Mouse (Mus musculus) midbrain, embryonic 12.5 days (tissue): ENCODE data around the gene Ifnar1. TPM values are rescaled to one million over a fixed set of nuclear protein-coding genes. Genes with fewer than 3 reads are reported as not detected.

Experiments used
- ATAC-seq: fragments of 200-750 bp; cut with Nextera tagmentation; 2 replicates; pipeline ENCODE4 v1.8.0; 2017; ENCODE audit warnings: low read depth, moderate TSS enrichment, moderate library complexity; ENCODE audit not compliant: low FRiP score
- H3K27ac ChIP-seq: fragments of 300-500 bp; sonication (generic); replicated peaks from 2 replicates; pipeline ENCODE4 v1.5.1; 2016; ENCODE audit warnings: mild to moderate bottlenecking
- H3K27me3 ChIP-seq: fragments of 300-500 bp; sonication (generic); 2 replicates; pipeline ENCODE4 v1.6.1; 2016; ENCODE audit warnings: mild to moderate bottlenecking
- H3K36me3 ChIP-seq: fragments of 300-500 bp; sonication (generic); 2 replicates; pipeline ENCODE4 v1.6.1; 2016
- H3K4me1 ChIP-seq: fragments of 300-500 bp; sonication (generic); 2 replicates; pipeline ENCODE4 v1.6.1; 2016
- H3K4me2 ChIP-seq: fragments of 300-500 bp; sonication (generic); replicated peaks from 2 replicates; pipeline ENCODE4 v1.6.1; 2016; ENCODE audit warnings: mild to moderate bottlenecking, moderate library complexity
- H3K4me3 ChIP-seq: fragments of 300-500 bp; sonication (generic); 2 replicates; pipeline ENCODE4 v1.5.1; 2016; ENCODE audit warnings: mild to moderate bottlenecking
- H3K9ac ChIP-seq: fragments of 300-500 bp; sonication (generic); replicated peaks from 2 replicates; pipeline ENCODE4 v1.6.1; 2016; ENCODE audit warnings: mild to moderate bottlenecking, moderate library complexity
- H3K9me3 ChIP-seq: fragments of 300-500 bp; sonication (generic); 2 replicates; pipeline ENCODE4 v1.6.1; 2016; ENCODE audit warnings: mild to moderate bottlenecking
- WGBS: fragments of 180-500 bp; shearing (Covaris S2); methylation state at CpG from one replicate; pipeline ENCODE4 v1.1.7; 2016; 5-methylcytosine and 5-hydroxymethylcytosine counted together
- polyA plus RNA-seq: library from polyadenylated mRNA; unstranded; fragments of >200 nt; fragmentation: Nextera tagmentation; extraction: Ambion mirVana; gene quantifications from 2 replicates; pipeline ENCODE4 v1.2.1, GENCODE M21; 2016

The Ifnar1 gene
- polyA plus RNA-seq, 1 experiment from 2014 or later = 60.0 TPM

DNA sequence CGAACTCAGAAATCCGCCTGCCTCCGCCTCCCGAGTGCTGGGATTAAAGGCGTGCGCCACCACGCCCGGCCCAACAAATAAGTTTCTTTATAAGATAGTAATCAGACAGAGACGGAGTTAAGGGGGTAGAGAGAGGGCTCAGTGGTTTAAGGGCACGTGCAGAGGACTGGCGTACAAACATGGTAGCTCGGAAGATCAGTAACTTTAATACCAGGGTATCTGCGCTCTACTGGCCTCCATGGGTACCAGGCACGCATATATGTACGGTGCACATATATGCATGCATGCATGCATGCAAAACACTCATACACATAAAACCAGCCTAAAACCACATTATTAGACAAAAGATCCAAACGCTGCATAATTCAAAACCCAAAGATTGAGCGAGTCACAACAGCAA lies 651 bp upstream of the Ifnar1 start:
- Histone ChIP-seq H3K4me3 (peak overlapping the region; percentile 89), H3K27me3 (no peaks in the 10 kb centered on the region), H3K27ac (peak overlapping the region; percentile 98), H3K9me3 (no peaks in the 10 kb centered on the region), H3K36me3 (peaks cover 3% of the 10 kb centered on the region; the same call in 1 of the 2 replicates), H3K4me1 (peaks cover 16% of the 10 kb centered on the region), H3K4me2 (peak overlapping the region; percentile 78), H3K9ac (peak overlapping the region; percentile 93)
- ATAC-seq = peak; percentile 24; the same call in 1 of the 2 replicates
- 52% methylated on average over 17 of the region's 17 CpGs for WGBS

DNA sequence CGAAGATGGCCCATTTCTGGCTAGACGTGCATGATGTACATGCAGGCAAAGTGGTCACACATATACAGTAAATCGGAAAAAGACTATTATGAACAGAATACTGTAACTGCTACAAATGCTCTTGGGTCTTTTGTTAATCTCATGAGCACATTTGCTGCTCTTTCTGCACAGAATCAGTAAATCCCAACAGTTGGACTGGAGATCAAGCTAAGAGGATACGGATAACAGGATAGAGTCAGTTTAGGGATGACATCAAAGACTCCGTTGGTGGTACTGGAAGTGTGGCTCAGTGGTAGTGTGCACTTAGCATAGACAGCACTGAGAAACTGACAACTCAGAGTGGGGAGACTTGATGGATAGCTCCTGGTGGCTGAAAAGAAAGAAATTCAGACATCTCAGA lies 803 bp downstream of the Ifnar1 start:
- 36% methylated on average over 5 of the region's 5 CpGs for WGBS
- Histone ChIP-seq H3K4me1 (peaks cover 16% of the 10 kb centered on the region), H3K36me3 (peaks cover 17% of the 10 kb centered on the region), H3K4me3 (peak overlapping the region; percentile 89), H3K27ac (peak overlapping the region; percentile 98), H3K9me3 (no peaks in the 10 kb centered on the region), H3K9ac (peak overlapping the region; percentile 93), H3K27me3 (no peaks in the 10 kb centered on the region), H3K4me2 (peak overlapping the region; percentile 78)
- no peak for ATAC-seq

DNA sequence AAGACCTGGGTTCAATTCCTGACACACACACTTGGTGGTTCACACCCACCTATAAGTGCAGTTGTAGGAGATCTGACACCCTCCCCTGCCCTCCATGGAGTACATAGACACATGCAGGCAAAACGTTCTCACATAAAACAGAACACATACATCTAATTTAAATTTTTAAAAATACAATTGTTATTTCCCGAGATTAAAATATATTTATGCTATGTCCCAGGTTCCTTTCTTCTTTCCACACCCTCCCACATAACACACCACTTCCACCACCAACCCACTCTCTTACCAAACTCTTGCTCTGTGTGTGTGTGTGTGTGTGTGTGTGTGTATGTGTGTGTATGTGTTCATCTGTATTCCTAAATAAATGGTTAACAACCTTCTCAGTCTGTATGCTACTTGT lies 3.0 kb downstream of the Ifnar1 start:
- no peak overlapping the region for H3K9ac ChIP-seq
- no peaks in the 10 kb centered on the region for H3K27me3 ChIP-seq
- no peak overlapping the region for H3K4me3 ChIP-seq
- H3K4me2 ChIP-seq = no peak overlapping the region
- H3K27ac ChIP-seq = no peak overlapping the region
- no peaks in the 10 kb centered on the region for H3K9me3 ChIP-seq
- 90% methylated on average over 2 of the region's 2 CpGs for WGBS
- ATAC-seq = no peak
- peaks cover 16% of the 10 kb centered on the region for H3K4me1 ChIP-seq
- peaks cover 32% of the 10 kb centered on the region for H3K36me3 ChIP-seq

DNA sequence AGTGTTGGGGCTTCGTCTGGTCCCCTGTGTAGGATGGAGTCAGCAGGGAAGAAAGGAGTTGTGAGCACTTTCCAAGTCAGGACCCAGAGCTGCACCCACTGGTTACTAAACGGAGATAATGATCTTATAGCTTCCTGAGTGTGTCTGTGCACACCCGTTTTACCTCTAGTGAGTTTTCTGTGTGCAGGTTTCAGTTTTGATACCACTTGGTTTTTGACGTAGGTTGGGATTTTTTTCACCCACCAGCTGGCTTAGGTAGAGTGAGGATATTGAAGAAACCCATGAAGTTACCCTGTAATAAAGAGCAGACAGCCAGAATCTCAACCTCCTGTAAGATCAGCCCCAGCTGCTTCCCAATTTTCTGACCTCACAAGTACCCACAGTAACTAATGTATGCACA lies 5.9 kb downstream of the Ifnar1 start:
- Histone ChIP-seq H3K4me1 (peaks cover 12% of the 10 kb centered on the region), H3K36me3 (peaks cover 58% of the 10 kb centered on the region), H3K4me3 (no peak overlapping the region), H3K27ac (no peak overlapping the region), H3K4me2 (no peak overlapping the region), H3K9ac (no peak overlapping the region), H3K9me3 (no peaks in the 10 kb centered on the region), H3K27me3 (no peaks in the 10 kb centered on the region)
- 87% methylated on average over 4 of the region's 4 CpGs for WGBS
- ATAC-seq = no peak

DNA sequence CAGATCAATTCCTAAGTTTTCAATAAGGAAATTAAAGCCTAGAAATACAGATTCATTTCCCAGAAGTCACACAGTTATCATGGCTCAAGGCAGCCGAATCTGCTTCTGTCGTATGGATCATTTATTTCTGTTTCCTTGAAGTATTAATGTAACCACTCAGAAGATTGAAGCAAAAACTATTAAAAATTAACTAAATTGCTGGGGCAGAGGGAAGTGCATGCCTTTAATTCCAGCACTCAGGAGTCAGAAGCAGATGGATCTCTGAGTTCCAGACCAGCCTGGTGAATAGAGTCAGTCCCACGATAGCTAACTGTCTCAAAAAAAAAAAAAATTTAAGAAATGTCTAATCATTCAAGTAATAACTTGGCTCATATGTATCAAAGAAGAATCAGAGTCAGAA lies 6.4 kb downstream of the Ifnar1 start:
- Histone ChIP-seq H3K27me3 (no peaks in the 10 kb centered on the region), H3K4me1 (peaks cover 6% of the 10 kb centered on the region; the same call in 1 of the 2 replicates), H3K27ac (no peak overlapping the region), H3K4me3 (no peak overlapping the region), H3K9ac (no peak overlapping the region), H3K4me2 (no peak overlapping the region), H3K9me3 (no peaks in the 10 kb centered on the region), H3K36me3 (peaks cover 64% of the 10 kb centered on the region)
- WGBS = 93% methylated on average over 3 of the region's 3 CpGs
- ATAC-seq = no peak

DNA sequence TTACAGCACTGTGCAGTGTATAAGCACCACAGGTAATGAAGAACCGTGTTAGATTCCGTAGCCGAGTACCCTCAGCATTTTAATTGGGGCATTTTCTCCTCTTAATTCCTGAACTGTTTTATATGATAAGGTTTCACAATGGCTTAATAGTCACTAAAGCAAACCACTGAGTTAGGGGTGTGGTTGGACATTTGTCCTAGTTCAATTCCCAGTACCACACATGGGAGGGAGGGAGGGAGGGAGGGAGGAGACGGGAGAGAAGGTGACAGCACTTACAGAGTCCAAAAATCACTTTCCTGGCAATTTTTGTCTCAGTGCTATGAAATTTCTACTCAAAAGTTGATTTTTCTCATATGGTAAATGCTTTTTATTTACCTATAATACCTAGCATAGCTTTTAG lies 10.5 kb downstream of the Ifnar1 start:
- H3K4me1 ChIP-seq = no peaks in the 10 kb centered on the region
- H3K27me3 ChIP-seq = no peaks in the 10 kb centered on the region
- WGBS = 95% methylated on average over 4 of the region's 4 CpGs
- H3K27ac ChIP-seq = no peak overlapping the region
- no peak overlapping the region for H3K4me2 ChIP-seq
- H3K9ac ChIP-seq = no peak overlapping the region
- no peaks in the 10 kb centered on the region for H3K9me3 ChIP-seq
- H3K4me3 ChIP-seq = no peak overlapping the region
- no peak for ATAC-seq
- H3K36me3 ChIP-seq = peaks cover 89% of the 10 kb centered on the region

DNA sequence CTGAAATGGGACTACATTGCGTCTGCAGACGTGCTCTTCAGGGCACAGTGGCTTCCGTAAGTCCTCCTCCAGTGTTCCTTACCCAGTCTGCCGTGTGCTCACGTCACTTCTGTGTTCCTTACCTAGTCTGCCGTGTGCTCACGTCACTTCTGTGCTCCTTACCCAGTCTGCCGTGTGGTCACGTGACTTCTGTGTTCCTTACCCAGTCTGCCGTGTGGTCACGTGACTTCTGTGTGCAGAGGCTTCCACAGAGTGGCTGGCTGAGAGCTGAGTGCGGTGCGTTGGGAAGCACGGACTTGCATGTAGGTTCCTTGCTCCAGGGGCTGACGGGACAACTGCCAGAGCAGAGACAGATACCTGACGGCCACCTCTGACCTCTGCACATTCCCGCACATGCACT lies 11.2 kb downstream of the Ifnar1 start:
- no peak overlapping the region for H3K4me2 ChIP-seq
- ATAC-seq = no peak
- no peak overlapping the region for H3K4me3 ChIP-seq
- H3K9me3 ChIP-seq = no peaks in the 10 kb centered on the region
- H3K27me3 ChIP-seq = no peaks in the 10 kb centered on the region
- H3K9ac ChIP-seq = no peak overlapping the region
- H3K4me1 ChIP-seq = no peaks in the 10 kb centered on the region
- no peak overlapping the region for H3K27ac ChIP-seq
- H3K36me3 ChIP-seq = peaks cover 89% of the 10 kb centered on the region
- WGBS = 95% methylated on average over 17 of the region's 17 CpGs

DNA sequence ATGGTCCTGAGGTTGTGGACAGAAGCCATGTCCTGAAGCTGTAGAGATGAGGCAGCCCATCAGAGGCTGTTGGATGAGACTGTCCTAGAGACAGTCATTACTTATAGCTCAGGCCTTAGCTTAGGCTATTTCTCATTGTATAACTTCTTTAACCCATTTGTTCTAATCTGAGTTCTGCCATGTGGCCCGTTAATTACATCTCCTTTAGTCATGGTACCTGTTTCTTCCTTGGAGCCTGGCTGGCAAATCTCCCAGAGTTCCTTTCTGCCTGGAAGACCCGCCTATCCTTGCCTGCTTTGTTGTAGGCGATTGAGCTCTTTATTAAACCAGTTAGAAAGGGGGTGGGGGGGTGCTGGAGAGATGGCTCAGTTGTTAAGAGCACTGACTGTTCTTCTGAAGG lies 11.7 kb downstream of the Ifnar1 start:
- no peaks in the 10 kb centered on the region for H3K27me3 ChIP-seq
- no peak overlapping the region for H3K9ac ChIP-seq
- H3K9me3 ChIP-seq = no peaks in the 10 kb centered on the region
- WGBS = 92% methylated on average over 3 of the region's 3 CpGs
- ATAC-seq = no peak
- H3K4me2 ChIP-seq = no peak overlapping the region
- H3K27ac ChIP-seq = no peak overlapping the region
- H3K4me3 ChIP-seq = no peak overlapping the region
- no peaks in the 10 kb centered on the region for H3K4me1 ChIP-seq
- H3K36me3 ChIP-seq = peaks cover 94% of the 10 kb centered on the region

DNA sequence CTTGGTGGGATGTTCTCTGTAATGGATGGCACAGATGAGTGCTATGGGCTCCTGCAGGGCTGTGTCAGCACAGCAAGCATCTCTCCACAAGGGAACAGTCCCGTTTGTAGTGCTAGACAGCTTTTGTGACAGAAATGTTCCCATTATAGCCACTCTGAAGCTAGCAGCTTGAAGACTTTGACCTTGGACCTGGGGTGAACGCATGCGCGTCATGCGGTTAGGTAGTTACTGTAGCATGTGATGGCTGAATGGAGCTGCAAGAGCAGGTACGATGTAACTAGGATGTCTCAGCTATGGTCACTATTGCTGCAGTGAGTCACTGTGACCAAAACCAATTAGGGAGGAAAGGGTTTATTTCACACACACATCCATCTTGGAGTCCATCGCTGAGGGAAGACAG lies 13.0 kb downstream of the Ifnar1 start:
- Histone ChIP-seq H3K27me3 (no peaks in the 10 kb centered on the region), H3K4me2 (no peak overlapping the region), H3K27ac (no peak overlapping the region), H3K9me3 (no peaks in the 10 kb centered on the region), H3K4me1 (no peaks in the 10 kb centered on the region), H3K4me3 (no peak overlapping the region), H3K9ac (no peak overlapping the region), H3K36me3 (peaks cover 90% of the 10 kb centered on the region)
- WGBS = 85% methylated on average over 7 of the region's 7 CpGs
- ATAC-seq = no peak

DNA sequence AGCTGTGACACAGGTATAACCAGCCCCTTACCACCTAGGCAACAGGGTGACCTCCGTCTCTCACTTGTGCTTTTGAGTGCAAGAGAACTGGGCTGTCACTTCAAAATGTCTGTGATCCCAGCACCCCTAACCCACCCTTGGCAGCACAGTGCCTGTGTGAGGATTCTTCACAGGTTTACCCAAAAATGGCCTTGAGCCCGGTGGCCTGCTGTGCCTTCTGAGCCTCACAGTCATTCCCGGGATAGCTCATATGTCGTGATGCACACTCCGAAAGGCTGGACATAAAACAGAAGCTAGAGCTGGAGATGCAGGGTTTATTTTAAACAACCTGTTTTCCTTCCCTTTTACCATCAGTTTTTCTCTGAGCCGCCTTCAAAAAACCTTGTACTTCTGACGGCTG lies 19.7 kb downstream of the Ifnar1 start:
- Histone ChIP-seq H3K4me2 (no peak overlapping the region), H3K36me3 (peaks cover 80% of the 10 kb centered on the region), H3K27me3 (no peaks in the 10 kb centered on the region), H3K4me1 (no peaks in the 10 kb centered on the region), H3K4me3 (no peak overlapping the region), H3K9me3 (no peaks in the 10 kb centered on the region), H3K9ac (no peak overlapping the region), H3K27ac (no peak overlapping the region)
- no peak for ATAC-seq
- 95% methylated on average over 7 of the region's 7 CpGs for WGBS

DNA sequence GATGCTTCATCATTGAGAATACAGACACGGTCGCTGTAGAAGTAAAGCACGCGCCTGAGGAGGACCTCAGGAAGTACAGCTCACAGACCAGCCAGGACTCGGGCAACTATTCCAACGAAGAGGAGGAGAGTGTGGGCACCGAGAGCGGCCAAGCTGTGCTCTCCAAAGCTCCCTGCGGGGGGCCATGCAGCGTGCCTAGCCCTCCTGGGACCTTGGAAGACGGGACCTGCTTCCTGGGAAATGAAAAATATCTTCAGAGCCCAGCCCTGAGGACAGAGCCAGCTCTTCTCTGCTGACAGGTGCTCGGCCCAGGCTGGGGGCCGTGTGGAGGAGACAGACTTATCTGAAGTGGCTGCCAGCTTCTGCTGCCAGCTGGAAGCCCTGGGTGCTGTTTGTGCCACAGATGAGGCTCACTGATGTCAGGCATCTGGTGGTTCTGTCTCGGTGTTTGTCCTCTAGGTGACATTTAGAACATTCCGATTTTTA lies 20.1 kb downstream of the Ifnar1 start:
- H3K27ac ChIP-seq = no peak overlapping the region
- ATAC-seq = no peak
- H3K4me3 ChIP-seq = no peak overlapping the region
- H3K9me3 ChIP-seq = no peaks in the 10 kb centered on the region
- 90% methylated on average over 15 of the region's 15 CpGs for WGBS
- H3K9ac ChIP-seq = no peak overlapping the region
- H3K36me3 ChIP-seq = peaks cover 76% of the 10 kb centered on the region
- H3K4me2 ChIP-seq = no peak overlapping the region
- H3K4me1 ChIP-seq = no peaks in the 10 kb centered on the region
- no peaks in the 10 kb centered on the region for H3K27me3 ChIP-seq

DNA sequence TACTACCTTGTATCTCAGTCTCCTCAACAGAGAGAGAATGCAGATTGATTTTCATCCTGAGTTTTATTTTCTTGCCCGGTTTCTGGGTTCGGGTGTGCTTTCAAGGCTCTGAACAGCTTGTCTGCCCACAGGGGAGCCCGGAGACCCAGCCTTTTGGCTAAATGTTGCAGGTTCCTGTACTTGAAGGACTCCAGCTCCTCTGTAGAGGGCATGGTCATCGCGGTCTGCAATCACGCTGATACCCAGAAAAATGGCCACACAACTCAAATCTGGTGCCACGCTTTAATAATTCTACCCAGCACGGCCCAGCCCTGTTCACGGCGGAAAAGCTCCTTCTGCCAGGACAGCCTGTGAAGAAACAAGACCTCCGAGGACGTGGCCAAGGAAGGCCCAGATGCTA lies 21.4 kb downstream of the Ifnar1 start:
- Histone ChIP-seq H3K4me1 (no peaks in the 10 kb centered on the region), H3K27ac (no peak overlapping the region), H3K36me3 (peaks cover 63% of the 10 kb centered on the region), H3K4me3 (no peak overlapping the region), H3K27me3 (no peaks in the 10 kb centered on the region), H3K9me3 (no peaks in the 10 kb centered on the region), H3K9ac (no peak overlapping the region), H3K4me2 (no peak overlapping the region)
- no peak for ATAC-seq
- WGBS = 96% methylated on average over 12 of the region's 12 CpGs

DNA sequence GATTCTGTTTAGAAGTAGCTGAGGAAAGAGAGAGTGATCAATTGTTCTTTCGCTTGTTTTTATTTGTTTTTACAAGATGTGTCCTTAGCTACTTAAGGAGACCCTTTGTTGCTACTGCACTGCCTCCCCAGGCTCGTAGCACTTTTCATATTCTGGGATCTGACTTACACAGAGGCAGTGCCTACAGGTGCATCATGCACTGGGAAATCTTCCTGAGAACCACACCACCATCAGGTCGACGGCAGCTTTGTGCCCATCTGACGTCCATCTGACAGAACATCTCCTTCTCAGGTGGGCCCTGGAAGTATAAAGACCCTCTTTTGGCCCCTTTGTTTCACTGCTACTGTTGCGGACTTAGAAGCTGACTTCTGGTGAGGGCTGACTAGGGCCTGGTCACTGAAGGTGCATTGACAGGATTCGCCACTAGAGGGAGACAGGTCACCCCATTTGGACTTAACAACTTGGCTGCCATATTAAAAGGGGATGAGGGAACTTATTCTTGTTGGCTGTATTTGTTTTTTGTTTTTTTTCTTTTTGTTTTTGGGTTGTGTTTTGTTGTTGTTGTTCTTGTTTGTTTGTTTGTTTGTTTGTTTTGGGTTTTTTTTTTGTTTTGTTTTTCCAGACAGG lies 27.2 kb downstream of the Ifnar1 start:
- Histone ChIP-seq H3K36me3 (peaks cover 12% of the 10 kb centered on the region), H3K9me3 (no peaks in the 10 kb centered on the region), H3K4me1 (no peaks in the 10 kb centered on the region), H3K4me3 (no peak overlapping the region), H3K9ac (no peak overlapping the region), H3K27ac (no peak overlapping the region), H3K27me3 (no peaks in the 10 kb centered on the region), H3K4me2 (no peak overlapping the region)
- 34% methylated on average over 7 of the region's 7 CpGs for WGBS
- ATAC-seq = 0 out of 2 replicates have a peak, but pooled peaks have one; percentile 30
